Mouse (Mus musculus): Measurements from ENCODE around the gene Grm5. TPM values are rescaled to one million over a fixed set of nuclear protein-coding genes. Genes with fewer than 3 reads are reported as not detected.

Grm5 gene
- total RNA-seq, 2 experiments from 2014 or later, result 201 TPM

DNA sequence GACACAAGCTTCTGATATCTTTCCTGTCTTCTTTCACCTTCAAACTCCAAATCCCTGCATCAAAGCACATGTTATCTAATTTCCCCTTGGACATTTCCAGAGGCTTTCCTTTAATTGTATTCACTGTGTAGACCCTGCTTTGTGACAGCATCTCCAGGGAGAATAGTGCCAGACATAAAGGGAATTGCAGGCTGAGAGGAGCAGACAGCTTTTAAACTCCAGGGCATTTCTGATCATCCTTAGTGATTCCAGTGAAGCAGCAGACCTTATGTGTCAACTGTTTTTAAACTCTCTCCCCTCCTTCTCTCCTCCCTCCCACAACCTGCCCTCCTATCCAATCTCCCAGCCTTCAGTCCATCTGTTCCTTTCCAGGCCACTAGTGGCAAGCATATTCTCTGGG lies 507.1 kb downstream of the Grm5 start:
- no peak for TF ChIP-seq CTCF (IDR thresholded peaks at IDR 0.05)
- Histone ChIP-seq H3K4me3 (no peak overlapping the region), H3K27ac (no peak overlapping the region)
- intact Hi-C loops (cut with DNase I), result loop anchor here (10.0 kb wide), 2 partner anchors 506 to 954 kb away; partner anchors contain the start of gene Grm5
- no peak for DNase-seq (ENCODE audit: extremely low spot score in 1 of 2, low spot score in 2 of 2)

DNA sequence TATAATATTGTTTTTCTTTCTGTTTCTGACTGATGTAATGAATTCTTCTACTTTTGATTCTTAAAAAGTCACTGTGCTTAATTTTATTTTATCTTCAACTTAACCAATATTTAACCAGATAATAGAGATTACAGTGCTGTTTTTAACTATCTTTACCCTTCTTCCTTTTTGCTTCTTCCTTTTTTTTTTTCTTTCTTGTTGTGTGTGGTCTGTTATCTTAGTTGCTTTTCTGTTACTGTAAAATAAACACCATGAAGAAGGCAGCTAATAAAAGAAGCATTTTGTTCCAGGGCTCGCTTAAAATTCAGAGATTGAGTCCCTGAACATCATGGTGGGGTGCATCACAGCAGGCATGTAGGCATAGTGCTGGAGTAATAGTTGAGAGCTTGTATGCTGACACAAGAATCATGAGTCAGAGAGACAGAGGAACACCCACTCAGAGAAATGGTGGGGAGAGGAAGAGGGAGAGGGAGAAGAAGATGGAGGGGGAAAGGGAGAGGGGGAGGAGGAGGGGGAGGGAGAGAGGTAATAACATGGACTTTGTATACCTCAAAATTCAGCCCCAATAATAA lies 512.7 kb downstream of the Grm5 start:
- intact Hi-C loops (cut with DNase I), result loop anchor here (1.0 to 10.0 kb wide), 4 partner anchors 261 to 948 kb away; partner anchors contain the start of gene Grm5
- H3K27ac ChIP-seq, result no peak overlapping the region
- no peak for TF ChIP-seq CTCF (IDR thresholded peaks at IDR 0.05)
- no peak for DNase-seq (ENCODE audit: extremely low spot score in 1 of 2, low spot score in 2 of 2)
- H3K4me3 ChIP-seq, result no peak overlapping the region

DNA sequence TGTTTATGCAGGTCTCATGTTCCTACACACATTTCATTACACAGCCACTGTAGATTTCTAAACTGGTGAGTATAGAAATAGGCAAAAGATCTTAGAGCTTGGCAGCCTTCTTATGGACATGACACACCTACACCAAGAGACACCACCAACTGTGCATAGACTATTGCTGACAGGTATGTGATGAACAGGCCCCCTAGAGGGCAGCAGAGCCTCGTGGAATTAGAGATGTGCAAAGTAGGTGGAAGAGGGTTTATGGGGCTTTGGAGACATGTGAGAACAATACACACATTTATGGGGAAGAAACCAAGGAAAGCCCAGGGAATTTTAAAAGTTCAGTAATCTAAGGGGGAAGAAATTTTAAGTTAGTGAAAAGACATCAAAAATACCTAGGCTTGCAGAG lies 513.7 kb downstream of the Grm5 start:
- Histone ChIP-seq H3K27ac (no peak overlapping the region), H3K4me3 (no peak overlapping the region)
- intact Hi-C loops (cut with DNase I), result loop anchor here (1.0 to 10.0 kb wide), 4 partner anchors 260 to 947 kb away; partner anchors contain the start of gene Grm5
- TF ChIP-seq CTCF (IDR thresholded peaks at IDR 0.05), result peak; percentile 70
- DNase-seq (ENCODE audit: extremely low spot score in 1 of 2, low spot score in 2 of 2), result peak; percentile 47 to 55

DNA sequence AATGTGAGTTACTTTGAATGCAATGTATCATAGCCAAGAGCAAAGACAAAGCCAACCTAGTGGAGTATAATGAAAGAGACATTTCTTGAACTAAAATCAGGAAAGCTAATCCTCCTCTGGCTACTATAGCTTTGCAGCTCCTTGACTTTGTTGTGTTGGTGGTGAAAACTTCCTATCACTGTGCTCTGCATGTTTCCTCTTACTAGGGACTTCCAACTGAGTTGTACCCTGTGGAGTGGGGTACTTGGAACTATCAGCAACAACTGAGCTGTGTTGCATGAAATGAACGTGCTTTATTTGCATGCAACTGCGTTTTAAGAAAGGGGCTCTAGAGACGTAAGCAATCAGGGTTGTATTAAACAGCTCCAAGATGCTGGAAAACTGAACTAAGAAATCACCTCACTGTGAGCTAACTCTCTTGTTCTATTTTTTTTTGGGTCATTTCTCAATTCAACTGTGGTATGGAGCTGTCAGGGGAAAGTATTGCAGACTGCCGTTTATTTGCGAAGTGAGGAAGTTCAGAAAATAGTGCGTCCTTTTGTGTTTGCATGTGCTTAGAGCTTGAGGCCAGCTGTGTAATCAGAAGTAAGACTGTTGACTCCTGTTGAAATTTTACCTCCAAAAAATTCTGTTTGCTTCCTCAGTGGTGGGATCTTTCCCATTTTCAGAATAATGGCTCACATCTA lies 532.9 kb downstream of the Grm5 start:
- DNase-seq (ENCODE audit: extremely low spot score in 1 of 2, low spot score in 2 of 2), result no peak
- no peak for TF ChIP-seq CTCF (IDR thresholded peaks at IDR 0.05)
- intact Hi-C loops (cut with DNase I), result no loop called here
- H3K4me3 ChIP-seq, result no peak overlapping the region
- H3K27ac ChIP-seq, result no peak overlapping the region

GRCm38 (mm10) chr7:88128080-88128848 lies 544.3 kb downstream of the Grm5 start:
- H3K27ac ChIP-seq, result no peak overlapping the region
- H3K4me3 ChIP-seq, result no peak overlapping the region
- TF ChIP-seq CTCF (IDR thresholded peaks at IDR 0.05), result no peak
- intact Hi-C loops (cut with DNase I), result loop anchor here (10.0 kb wide), 2 partner anchors 217 to 543 kb away; partner anchors contain the start of gene Grm5
- DNase-seq (ENCODE audit: extremely low spot score in 1 of 2, low spot score in 2 of 2), result no peak

DNA sequence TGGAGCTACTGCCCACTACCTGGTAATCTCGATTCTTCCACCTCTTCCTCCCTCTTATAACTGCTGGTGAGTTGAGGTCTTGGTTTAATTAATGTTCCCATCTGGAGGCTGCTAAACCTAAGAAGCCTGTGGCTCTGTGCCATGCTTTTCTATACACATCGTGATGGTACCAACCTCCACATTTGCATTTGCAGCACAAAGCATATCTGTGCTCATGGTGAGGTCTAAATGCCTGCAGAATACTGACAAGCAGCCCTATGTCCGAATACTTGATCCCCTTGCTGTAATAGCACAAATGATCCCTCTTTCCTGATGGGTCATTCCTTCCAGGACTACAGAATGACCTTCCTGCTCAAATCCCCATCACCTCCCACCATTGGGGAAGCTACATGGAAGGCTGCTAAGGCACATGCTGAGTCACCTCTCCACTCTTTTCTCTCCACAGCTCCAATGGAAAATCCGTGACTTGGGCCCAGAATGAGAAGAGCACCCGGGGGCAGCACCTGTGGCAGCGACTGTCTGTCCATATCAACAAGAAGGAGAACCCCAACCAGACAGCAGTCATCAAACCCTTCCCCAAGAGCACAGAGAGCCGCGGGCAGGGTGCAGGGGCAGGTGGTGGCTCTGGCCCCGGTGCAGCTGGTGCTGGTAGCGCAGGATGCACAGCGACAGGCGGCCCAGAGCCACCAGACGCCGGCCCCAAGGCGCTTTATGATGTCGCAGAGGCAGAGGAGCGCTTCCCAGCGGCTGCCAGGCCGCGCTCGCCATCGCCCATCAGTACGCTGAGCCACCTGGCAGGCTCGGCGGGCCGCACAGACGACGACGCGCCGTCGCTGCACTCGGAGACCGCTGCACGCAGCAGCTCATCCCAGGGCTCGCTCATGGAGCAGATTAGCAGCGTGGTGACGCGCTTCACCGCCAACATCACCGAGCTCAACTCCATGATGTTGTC lies 545.8 kb downstream of the Grm5 start:
- H3K4me3 ChIP-seq, result peak overlapping the region; percentile 23
- TF ChIP-seq CTCF (IDR thresholded peaks at IDR 0.05), result no peak
- H3K27ac ChIP-seq, result peak overlapping the region; percentile 66
- intact Hi-C loops (cut with DNase I), result loop anchor here (10.0 kb wide), 2 partner anchors 215 to 545 kb away; partner anchors contain the start of gene Grm5
- DNase-seq (ENCODE audit: extremely low spot score in 1 of 2, low spot score in 2 of 2), result peak; percentile 29 to 40

GRCm38 (mm10) chr7:88130488-88130849 lies 546.5 kb downstream of the Grm5 start:
- TF ChIP-seq CTCF (IDR thresholded peaks at IDR 0.05), result no peak
- DNase-seq (ENCODE audit: extremely low spot score in 1 of 2, low spot score in 2 of 2), result no peak
- H3K27ac ChIP-seq, result peak overlapping the region; percentile 66
- peak overlapping the region; percentile 23 for H3K4me3 ChIP-seq
- intact Hi-C loops (cut with DNase I), result no loop called here

DNA sequence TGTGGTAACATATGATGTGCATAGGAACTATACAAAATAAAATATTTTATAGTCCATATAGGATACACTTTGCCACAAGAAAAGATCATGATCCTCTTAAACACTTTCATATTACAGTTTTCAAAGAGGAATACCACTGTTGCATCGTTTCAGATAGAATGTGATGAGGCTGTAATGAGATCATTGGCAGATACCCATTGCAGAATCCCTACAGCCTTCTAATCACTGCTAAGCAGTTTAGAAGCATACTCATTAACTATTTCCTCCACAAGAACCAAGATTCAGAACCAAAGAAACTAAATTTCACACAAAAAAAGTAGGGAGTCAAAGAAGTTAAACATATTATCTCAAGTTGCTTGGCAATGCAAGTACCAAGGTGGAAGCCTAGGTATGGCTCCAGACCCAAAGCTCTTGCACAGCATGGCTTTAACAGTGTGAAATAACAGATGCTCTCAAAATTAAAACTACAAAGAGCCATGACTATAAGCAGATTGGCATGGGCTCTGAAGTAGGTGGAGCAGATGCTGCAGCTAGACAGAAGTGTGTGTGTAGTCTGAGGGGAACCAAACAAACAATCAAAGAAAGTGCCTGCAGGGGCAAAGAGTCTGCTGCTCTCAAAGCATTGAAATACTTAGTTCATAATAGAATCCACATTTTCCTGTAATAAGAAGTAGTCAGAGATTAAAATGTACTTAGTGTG lies 575.7 kb downstream of the Grm5 start:
- intact Hi-C loops (cut with DNase I), result no loop called here
- no peak for DNase-seq (ENCODE audit: extremely low spot score in 1 of 2, low spot score in 2 of 2)
- no peak overlapping the region for H3K27ac ChIP-seq
- TF ChIP-seq CTCF (IDR thresholded peaks at IDR 0.05), result no peak
- H3K4me3 ChIP-seq, result no peak overlapping the region

GRCm38 (mm10) chr7:88161586-88161985 lies 577.6 kb downstream of the Grm5 start:
- intact Hi-C loops (cut with DNase I), result no loop called here
- DNase-seq (ENCODE audit: extremely low spot score in 1 of 2, low spot score in 2 of 2), result no peak
- Histone ChIP-seq H3K27ac (no peak overlapping the region), H3K4me3 (no peak overlapping the region)
- no peak for TF ChIP-seq CTCF (IDR thresholded peaks at IDR 0.05)

Other genes starting within 250 kb of the Grm5 start
- not detected for gene Tyr, start 90.7 kb upstream of the Grm5 start, total RNA-seq (2021)